Mouse (Mus musculus): ENCODE data around the gene Gm16181.

- TF ChIP-seq POLR2A (IDR thresholded peaks at IDR 0.05; ENCODE audit: borderline replicate concordance, low read depth, low read length) (no peak), CTCF (IDR thresholded peaks at IDR 0.05; ENCODE audit: low read depth, low read length) (no peak)
Observed at GRCm38 (mm10) chr17:35209785-35210535, 10.7 kb upstream of the Gm16181 start.
